Mouse (Mus musculus): ENCODE data around the gene Snrpa1. TPM values are rescaled to one million over a fixed set of nuclear protein-coding genes. Genes with fewer than 3 reads are reported as not detected.

Snrpa1 gene
- total RNA-seq, 2 experiments from 2014 or later = 34.1 to 35.0 TPM

DNA sequence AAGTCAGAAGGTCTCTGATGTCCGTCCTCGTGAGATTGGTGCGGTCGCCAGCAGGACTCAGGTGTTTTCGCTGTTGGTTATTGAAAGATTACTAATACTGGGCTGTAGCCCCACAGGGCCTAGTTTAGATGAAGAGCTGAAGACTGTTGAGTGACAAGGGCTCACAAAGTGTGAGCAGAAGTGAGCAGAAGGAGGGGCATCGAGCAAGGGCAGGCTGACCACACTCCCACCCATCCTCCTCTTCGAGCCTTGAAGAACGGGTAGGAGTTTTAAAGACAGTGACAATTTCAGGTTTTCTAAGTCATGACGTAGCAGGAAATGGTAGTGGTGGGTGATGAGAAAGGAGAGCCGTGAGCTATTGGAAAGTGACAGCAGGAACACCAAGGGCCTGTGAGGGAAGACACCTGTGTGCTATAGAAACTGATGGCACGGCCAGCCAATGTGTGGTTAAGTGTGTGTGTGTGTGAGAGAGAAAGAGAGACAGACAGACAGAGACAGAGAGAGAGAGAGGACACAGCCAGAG lies 57.1 kb downstream of the Snrpa1 start:
- no peak for DNase-seq

DNA sequence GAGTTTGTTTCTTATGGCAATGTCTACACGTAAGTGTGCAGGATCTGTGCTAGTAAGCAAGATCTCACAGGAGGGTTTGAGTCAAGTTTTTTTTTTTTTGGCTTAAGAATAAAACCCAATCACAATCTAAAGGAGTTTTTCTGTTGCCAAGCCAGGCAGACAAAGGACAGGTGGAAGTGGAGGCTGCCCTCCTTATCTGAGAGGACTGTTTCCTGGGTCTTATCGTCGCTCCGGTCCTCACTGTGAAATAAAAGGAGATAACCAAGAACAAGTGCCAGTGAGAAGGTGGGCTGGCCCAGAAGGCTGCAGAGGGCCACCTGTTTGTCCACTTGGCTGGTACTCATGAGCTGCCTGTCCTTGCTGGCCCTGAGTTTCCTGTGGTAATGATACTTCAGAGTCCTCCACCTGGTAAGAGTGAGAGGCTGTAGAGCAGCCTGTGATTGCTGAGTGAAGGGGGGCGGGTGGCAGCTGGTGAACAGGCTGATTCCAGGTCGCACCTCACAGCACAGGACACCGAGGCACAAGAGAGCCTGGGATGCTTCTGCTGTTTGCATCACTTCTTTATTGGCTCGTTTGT lies 58.2 kb downstream of the Snrpa1 start:
- DNase-seq = no peak

DNA sequence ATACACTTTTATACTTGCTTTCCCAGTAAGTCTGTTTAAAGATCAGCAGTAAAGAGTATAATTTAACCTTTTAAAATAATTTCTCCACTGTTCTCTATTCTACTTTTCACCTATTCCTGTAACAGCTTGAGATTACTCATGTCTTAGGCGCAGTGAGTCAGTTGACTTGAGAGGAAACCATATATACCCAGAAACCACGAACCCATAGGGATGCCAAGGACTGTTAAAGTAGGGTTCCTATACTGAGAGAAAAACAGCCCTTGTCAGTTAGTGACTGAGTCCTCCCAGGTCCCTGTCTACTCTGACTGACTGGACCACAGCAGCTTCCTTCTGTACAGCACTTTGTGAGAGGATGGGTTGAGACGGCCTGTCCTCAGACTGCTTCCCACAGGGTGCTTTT lies 59.2 kb downstream of the Snrpa1 start:
- no peak for DNase-seq

DNA sequence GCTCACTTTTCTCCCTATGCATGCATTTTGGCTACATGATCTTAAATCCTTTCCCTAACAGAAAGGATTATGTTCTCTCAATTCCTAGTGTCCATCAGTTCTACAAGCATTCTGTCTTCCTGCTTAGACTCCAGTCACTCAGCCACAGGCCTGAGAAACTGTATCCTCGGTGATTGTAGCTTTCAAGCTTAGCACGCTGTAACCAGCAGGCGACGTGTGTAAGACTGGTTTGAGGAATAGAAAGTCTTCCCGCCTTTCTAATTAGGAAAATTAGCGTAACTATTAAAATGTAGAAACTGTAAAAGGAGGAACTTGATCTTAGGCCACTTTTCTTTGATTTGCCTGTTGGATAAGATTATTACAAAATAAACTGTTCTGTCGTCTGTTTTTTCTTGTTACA lies 60.0 kb downstream of the Snrpa1 start:
- no peak for DNase-seq

DNA sequence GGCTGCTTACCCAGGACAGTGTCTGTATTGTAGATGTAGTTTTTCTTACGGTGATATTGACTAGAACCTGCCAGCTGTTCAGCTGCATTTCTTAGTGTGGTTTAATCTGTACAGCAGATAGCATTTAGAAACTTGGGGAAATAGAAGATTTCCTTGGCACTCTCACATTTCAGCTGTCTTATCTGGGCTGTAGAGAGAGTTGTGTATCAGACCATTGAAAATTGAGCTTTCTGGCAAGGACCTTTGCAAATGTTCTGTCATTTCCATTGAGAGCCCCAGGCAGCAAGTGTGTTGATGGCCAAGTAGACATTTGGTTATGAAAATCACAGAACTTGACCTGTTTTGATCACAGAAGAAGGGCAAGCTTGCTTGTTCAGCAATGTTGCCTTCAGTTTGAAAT lies 61.3 kb downstream of the Snrpa1 start:
- no peak for DNase-seq

DNA sequence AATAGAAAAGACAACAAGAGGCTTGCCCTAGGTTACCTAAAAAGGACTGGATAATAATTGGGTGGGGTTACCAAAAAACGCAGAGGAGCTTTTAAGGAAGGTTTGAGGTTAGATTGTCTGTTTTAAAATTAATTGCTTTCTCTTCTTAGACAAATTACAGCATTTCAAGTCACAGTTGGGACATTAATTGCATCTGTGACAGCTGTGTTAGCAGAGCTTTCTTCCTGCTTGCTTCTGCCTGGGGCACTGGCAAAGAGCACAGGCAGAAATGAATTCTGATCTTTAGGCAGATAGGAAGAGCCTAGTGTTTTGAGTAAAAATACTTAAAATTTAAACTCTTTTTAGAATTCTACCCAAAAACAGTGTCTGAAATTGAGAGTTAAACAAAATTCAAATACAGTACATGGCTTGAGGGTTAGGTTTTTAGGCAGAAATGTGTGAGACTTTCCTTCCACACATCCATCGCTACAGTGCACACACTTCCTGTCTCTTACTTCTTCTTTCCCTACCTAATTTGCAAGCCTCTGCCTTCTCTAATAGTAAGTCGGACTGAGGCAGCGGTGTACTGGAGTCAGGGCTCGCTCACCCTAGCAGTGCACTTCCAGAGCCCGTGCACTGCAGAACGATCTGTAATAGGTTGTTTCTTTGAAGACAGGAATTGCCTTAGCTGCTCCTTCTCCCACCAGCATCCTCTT lies 62.0 kb downstream of the Snrpa1 start:
- DNase-seq = no peak

Other genes starting within 250 kb of the Snrpa1 start
- gene Pcsk6, start 197.3 kb upstream of the Snrpa1 start, total RNA-seq (2021) = 10 to 100 TPM; 12.5 to 14.8 TPM
- not detected for gene Gm45213, start 15.4 kb upstream of the Snrpa1 start, total RNA-seq (2021)
- gene Selenos, start 20.6 kb downstream of the Snrpa1 start, total RNA-seq (2021) = 10 to 100 TPM; 53.5 to 55.9 TPM
- 10 to 100 TPM; 16.7 to 17.9 TPM for gene Chsy1, start 50.5 kb downstream of the Snrpa1 start, total RNA-seq (2021)

Measured in layer of hippocampus, postnatal 36 days (tissue).